Comparison of ENCODE assay signal across 16 mouse cellular contexts in genomic region chr2:17876155-17876554, GRCm38 (mm10).
"Had no signal": no experiment of that assay in that cellular context is flagged by ENCODE, and none has a peak within 500 bp of the region (broad histone marks: within the 10 kb centered on the region; RNA-seq: fewer than 3 reads in every experiment).

No protein-coding gene starts in this region.

- H3K4me3 ChIP-seq: neural tube, embryonic 13.5 days; neural tube, embryonic 15.5 days; stomach, embryonic 15.5 days had no signal

- H3K27me3 ChIP-seq: neural tube, embryonic 13.5 days; neural tube, embryonic 15.5 days; stomach, embryonic 15.5 days had no signal

- H3K9me3 ChIP-seq: neural tube, embryonic 13.5 days; neural tube, embryonic 15.5 days; stomach, embryonic 15.5 days had no signal

- H3K27ac ChIP-seq: neural tube, embryonic 13.5 days; neural tube, embryonic 15.5 days; stomach, embryonic 15.5 days; stomach, postnatal 0 days had no signal

- DNase-seq: retina, postnatal 1 day; right cerebral cortex, adult 18-20 months; right cerebral cortex, postnatal 14 days; right cerebral cortex, postnatal 25 days; right cerebral cortex, postnatal 4 days; spleen, adult 18-20 months; thymus, adult 18-20 months; thymus, adult 2 months; thymus, postnatal 14 days; thymus, postnatal 25 days; thymus, postnatal 36 days; thymus, postnatal 4 days had no signal

- H3K36me3 ChIP-seq: neural tube, embryonic 13.5 days; neural tube, embryonic 15.5 days; stomach, embryonic 15.5 days had no signal

- H3K4me1 ChIP-seq: neural tube, embryonic 15.5 days; stomach, embryonic 15.5 days had no signal

- H3K4me2 ChIP-seq: neural tube, embryonic 13.5 days; neural tube, embryonic 15.5 days; stomach, embryonic 15.5 days had no signal

- H3K9ac ChIP-seq: neural tube, embryonic 13.5 days; neural tube, embryonic 15.5 days; stomach, embryonic 15.5 days had no signal
